In genomic region chr1:136614748-136615440, GRCm38 (mm10) we compare ENCODE assay signal across 17 mouse cellular contexts.
"Had no signal": no experiment of that assay in that cellular context is flagged by ENCODE, and none has a peak within 500 bp of the region (broad histone marks: within the 10 kb centered on the region; RNA-seq: fewer than 3 reads in every experiment).

No protein-coding gene starts in this region.

- H3K4me2 ChIP-seq: limb, embryonic 12.5 days; midbrain, embryonic 12.5 days; neural tube, embryonic 15.5 days; stomach, embryonic 15.5 days had no signal

- H3K36me3 ChIP-seq: limb, embryonic 12.5 days; midbrain, embryonic 12.5 days; neural tube, embryonic 15.5 days; stomach, embryonic 15.5 days had no signal

- H3K4me3 ChIP-seq: limb, embryonic 12.5 days; midbrain, embryonic 12.5 days; myocyte; neural tube, embryonic 15.5 days; stomach, embryonic 15.5 days had no signal

- H3K9ac ChIP-seq: limb, embryonic 12.5 days; midbrain, embryonic 12.5 days; neural tube, embryonic 15.5 days; stomach, embryonic 15.5 days had no signal

- H3K4me1 ChIP-seq: limb, embryonic 12.5 days; midbrain, embryonic 12.5 days had no signal

- H3K9me3 ChIP-seq: limb, embryonic 12.5 days; midbrain, embryonic 12.5 days; neural tube, embryonic 15.5 days; stomach, embryonic 15.5 days had no signal

- ATAC-seq: hindbrain, embryonic 16.5 days; inflammation-experienced regulatory T-cells, adult 6 months; intestine, postnatal 0 days had no signal

- DNase-seq: kidney, adult 8-10 months; kidney, postnatal 36 days; layer of hippocampus, adult 9-11 months; layer of hippocampus, postnatal 36 days; lung, postnatal 10 days; right cerebral cortex, postnatal 14 days; thymus, adult 2 months; thymus, postnatal 25 days had no signal

- H3K27me3 ChIP-seq: limb, embryonic 12.5 days; midbrain, embryonic 12.5 days; neural tube, embryonic 15.5 days; stomach, embryonic 15.5 days had no signal

- H3K27ac ChIP-seq: kidney, postnatal 0 days; limb, embryonic 12.5 days; midbrain, embryonic 12.5 days; neural tube, embryonic 15.5 days; stomach, embryonic 15.5 days had no signal
